Mouse (Mus musculus): ENCODE data around the gene Ckap2.
A peak's percentile ranks its signal among the peaks of the same experiment; 100 is the strongest.

The Ckap2 gene

GRCm38 (mm10) chr8:22149643-22150344, 35.8 kb downstream of the Ckap2 start:
- ATAC-seq (ENCODE audit: low TSS enrichment) = no peak

DNA sequence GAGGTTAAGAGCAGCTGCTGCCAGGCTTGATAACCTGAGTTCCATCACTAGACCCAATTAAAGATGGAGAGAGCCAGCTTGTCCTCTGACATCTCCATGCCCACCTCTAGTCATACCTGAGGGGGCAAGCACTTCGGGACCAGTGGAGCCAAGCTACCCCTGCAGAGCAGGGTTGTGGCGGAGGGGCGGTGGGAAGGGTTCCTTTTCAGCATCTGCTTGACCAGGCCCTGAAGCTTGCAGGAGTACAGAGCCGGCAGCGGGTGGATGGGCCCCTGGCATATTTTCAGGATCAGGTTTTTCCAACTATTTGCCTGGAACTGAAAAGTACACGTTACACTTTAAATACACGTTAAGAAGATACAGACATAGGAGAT, 37.3 kb downstream of the Ckap2 start:
- ATAC-seq (ENCODE audit: low TSS enrichment) = no peak

DNA sequence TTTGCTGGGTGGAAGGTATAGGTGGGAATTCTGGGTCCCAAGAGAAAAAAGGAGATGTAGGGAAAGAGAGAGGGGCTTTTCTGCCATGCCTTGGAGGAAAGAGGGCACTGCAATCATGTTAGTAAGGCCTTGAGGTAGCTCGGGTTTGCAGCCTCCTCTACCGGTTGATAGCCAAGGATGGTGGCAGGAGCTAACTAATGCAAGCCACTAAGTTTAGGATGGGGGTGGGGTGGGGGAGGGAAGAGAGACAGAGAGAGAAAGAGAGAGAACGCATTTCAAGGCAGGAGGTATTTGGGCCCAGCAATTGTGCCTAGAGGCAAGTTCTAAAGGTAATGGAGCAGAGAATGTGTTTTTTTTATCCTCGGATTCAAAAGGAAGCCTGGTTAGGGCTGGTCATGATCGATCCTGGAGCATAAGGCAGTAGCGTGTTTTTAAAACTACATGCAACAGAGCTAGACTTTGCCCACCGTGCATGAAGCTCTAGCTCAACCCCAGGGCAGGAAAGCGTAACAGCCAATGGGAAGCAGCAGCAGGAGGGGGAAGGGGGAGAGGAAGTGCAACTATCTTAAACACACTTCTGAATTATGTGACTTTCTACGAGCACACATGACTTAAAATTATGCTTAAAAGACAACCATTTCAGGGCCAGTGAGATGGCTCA, 37.8 kb downstream of the Ckap2 start:
- no peak for ATAC-seq (ENCODE audit: low TSS enrichment)

DNA sequence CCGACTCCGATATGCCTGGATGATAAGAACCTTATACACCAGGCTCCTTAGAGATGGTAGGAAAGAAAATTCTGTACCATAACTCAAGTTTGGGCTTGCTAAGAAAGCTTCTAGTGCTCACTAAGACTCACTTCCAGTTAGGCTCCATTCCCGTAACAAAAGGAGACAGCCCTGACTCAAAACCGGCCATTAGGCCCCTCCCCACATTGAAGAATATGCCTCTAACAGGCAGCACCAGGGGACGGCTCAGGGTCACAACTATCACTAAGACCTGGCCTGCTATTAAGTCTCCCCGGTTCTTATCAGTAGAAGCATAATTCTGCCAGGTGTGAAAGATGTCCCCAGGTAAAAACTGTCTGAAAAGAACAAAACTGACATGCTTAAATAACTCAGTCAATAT, 39.8 kb downstream of the Ckap2 start:
- ATAC-seq (ENCODE audit: low TSS enrichment) = no peak

DNA sequence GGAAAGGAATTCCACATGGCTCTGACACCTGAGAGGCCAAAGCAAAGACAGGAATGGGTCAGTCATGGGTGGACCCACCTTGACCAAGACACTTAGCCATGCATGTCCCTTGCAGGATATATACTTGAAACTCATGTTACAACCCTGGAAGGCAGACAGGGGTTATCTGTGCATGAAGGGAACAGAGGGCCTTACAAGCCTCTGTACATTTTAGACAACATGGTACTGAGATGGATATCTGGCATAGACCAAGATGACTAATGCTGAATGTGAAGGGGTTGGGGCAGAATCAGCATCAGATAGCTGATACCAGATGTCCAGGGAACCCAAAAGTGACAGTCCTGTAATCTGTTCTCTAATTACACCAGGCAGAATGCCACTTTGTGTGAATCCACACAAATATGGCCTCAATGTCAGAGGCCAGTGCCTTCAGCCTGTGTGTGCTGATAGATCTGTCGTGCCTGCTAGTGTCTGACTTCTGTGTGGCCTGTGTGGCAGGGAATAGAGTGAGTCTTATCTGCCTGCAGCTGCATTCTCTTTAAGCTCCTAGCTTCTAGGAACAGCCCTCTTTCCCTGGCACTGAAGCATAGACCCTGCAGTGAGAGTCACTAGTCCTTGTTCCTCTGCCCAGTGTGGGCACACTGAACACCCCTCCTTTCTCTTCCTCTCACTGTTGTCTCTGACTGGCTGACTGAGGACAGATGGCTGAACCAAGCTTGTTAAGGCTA, 41.7 kb downstream of the Ckap2 start:
- no peak for ATAC-seq (ENCODE audit: low TSS enrichment)

GRCm38 (mm10) chr8:22142592-22142991, 43.0 kb downstream of the Ckap2 start:
- ATAC-seq (ENCODE audit: low TSS enrichment) = no peak

GRCm38 (mm10) chr8:22141836-22142385, 43.7 kb downstream of the Ckap2 start:
- no peak for ATAC-seq (ENCODE audit: low TSS enrichment)

DNA sequence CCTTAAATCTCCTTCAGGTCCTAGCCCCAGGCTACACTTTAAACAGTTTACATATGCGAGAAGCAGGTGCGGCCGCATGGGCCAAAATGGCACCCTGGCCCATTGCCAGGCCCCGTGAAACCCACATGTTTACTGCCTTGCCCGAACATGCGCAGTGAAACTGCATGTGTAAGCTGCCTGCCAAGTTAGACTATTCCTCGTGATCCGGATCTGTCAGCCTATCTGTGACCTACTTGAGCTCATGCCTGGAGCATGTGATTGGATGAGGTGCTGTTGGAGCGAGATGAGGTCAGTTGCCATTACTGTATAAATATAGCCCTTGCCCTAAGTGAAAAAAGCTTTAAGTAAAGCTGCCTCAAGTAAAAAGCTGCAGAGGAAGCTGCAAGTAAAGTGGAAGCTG, 49.2 kb downstream of the Ckap2 start:
- ATAC-seq (ENCODE audit: low TSS enrichment) = peak; percentile 47; the same call in 1 of the 2 replicates

DNA sequence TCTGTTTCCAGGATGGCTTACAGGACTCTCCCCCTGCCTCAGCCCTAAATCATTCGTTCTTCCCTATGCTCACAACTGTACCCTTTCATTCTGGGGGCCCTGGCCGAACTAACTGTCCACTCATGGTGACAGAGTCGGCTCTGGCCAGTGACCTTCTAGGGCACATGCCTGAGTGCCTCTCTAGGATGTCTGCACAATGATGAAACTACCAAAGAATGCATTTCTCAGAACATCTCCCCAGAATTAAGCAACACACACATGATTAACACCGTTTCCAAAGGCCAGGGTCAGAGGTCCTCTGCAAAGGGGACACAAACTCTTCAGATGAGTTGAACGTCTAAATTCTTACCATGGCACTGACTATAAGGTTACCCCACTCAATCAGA, 50.9 kb downstream of the Ckap2 start:
- no peak for ATAC-seq (ENCODE audit: low TSS enrichment)

DNA sequence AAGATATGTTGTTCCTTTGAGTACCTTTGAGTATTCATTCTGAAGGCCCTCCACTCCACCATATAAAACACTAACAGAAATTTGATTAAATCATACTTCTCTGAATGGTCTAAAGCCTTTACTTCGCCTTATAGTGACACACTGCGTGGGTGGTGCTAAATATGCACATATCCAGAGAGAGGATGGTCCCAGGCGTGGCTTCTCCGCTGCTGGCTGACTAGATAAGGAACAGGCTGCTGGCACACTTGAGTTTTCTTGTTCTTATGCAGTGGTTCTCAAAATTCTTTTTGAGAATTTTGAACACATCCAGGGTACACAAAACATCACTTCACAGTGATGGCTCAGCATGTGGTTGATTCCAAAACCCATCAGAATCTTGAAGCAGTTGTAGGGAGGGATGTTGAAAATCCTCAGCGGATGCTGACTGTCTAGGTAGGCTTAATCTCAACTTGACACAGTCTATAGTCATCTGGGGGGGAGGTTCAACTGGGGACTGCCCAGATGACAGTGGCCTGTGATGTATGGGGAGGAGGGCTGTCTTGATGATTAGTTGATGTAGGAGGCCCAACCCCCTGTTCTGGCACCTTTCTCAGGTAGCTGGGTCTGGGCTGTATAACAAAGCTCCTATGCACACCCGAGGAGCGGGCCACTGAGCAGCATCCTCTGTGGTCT, 51.4 kb downstream of the Ckap2 start:
- ATAC-seq (ENCODE audit: low TSS enrichment) = peak; percentile 76

DNA sequence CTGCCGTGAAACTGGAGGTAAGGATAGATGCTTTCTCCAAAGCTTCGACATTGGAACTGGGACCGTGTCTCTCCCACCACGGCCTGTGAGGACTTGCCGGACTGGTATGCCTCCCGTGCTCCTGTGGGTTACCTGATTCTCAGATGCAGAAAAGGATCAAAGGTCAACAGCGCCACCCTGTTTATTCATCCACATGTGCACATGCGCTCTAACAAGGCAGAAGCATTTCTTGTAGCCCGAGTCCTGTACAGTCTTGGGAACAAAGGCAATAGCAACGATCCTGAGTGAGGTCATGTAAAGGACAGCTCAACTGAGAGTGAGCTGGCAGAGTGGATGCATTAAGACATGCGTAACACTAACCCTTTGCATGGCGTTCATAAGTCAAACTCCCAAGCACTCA, 53.6 kb downstream of the Ckap2 start:
- ATAC-seq (ENCODE audit: low TSS enrichment) = no peak

DNA sequence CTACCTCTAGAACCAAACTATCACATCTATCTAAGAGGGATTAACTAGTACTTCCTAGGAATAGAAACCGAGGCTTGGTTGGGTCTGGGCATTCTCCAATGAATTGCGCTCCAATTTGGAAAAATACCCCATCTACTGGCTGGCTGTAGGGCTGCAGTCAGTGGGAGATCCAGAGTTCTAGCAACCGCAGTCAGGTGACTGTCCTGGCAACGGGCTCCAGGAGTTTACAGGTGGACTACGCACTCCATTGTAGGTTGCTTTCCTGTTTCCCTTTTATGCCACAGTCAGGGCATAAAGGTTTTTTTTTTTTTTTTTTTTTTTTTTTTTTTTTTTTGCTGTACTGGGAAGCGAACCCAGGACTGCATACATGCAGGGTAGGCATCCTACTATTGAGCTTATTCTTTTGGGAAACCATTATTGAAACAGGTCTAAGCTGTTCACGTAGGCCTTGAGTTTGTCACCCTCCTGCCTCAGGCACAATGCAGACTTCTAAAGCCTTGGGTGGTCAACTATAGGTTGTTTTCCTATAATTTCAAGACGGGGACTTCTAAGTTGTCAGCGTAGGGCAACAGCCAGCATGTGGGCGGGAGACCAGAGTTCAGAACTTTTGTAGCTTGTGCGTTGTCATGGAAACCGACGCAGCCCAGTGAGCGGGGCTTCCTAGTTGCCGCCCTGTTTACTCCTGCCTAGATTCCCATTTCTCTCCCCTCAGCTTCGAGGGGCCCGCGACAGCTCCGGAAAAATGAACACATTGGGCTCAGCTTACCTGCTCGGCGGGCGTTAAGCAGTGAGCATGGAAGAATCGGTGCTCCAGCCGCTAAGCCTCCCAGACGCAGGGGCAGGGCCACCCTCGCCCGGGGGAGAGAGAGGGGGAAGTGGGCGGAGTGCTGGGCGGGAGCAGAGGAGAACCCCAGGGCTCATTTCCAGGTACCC, 61.1 kb downstream of the Ckap2 start, which contains the start of gene Nek5:
Gene Nek5 (minus strand): TSS at position 834 of the 933 bp plus-strand sequence.
- ATAC-seq (ENCODE audit: low TSS enrichment) = peak; percentile 55
